Mouse (Mus musculus) midbrain, embryonic 12.5 days (tissue): Measurements from ENCODE around the gene Prpmp5. TPM values are rescaled to one million over a fixed set of nuclear protein-coding genes. Genes with fewer than 3 reads are reported as not detected.
"Not testable (repeated sequence)": the region's sequence is repeated elsewhere in the genome, so short reads cannot be mapped to it uniquely, and the experiment has no call there.

Experiments used
- ATAC-seq: fragments of 200-750 bp; cut with Nextera tagmentation; 2 replicates; pipeline ENCODE4 v1.8.0; 2017; ENCODE audit warnings: low read depth, moderate TSS enrichment, moderate library complexity; ENCODE audit not compliant: low FRiP score
- H3K27ac ChIP-seq: fragments of 300-500 bp; sonication (generic); replicated peaks from 2 replicates; pipeline ENCODE4 v1.5.1; 2016; ENCODE audit warnings: mild to moderate bottlenecking
- H3K27me3 ChIP-seq: fragments of 300-500 bp; sonication (generic); 2 replicates; pipeline ENCODE4 v1.6.1; 2016; ENCODE audit warnings: mild to moderate bottlenecking
- H3K36me3 ChIP-seq: fragments of 300-500 bp; sonication (generic); 2 replicates; pipeline ENCODE4 v1.6.1; 2016
- H3K4me1 ChIP-seq: fragments of 300-500 bp; sonication (generic); 2 replicates; pipeline ENCODE4 v1.6.1; 2016
- H3K4me2 ChIP-seq: fragments of 300-500 bp; sonication (generic); replicated peaks from 2 replicates; pipeline ENCODE4 v1.6.1; 2016; ENCODE audit warnings: mild to moderate bottlenecking, moderate library complexity
- H3K4me3 ChIP-seq: fragments of 300-500 bp; sonication (generic); 2 replicates; pipeline ENCODE4 v1.5.1; 2016; ENCODE audit warnings: mild to moderate bottlenecking
- H3K9ac ChIP-seq: fragments of 300-500 bp; sonication (generic); replicated peaks from 2 replicates; pipeline ENCODE4 v1.6.1; 2016; ENCODE audit warnings: mild to moderate bottlenecking, moderate library complexity
- H3K9me3 ChIP-seq: fragments of 300-500 bp; sonication (generic); 2 replicates; pipeline ENCODE4 v1.6.1; 2016; ENCODE audit warnings: mild to moderate bottlenecking
- WGBS: fragments of 180-500 bp; shearing (Covaris S2); methylation state at CpG from one replicate; pipeline ENCODE4 v1.1.7; 2016; 5-methylcytosine and 5-hydroxymethylcytosine counted together
- polyA plus RNA-seq: library from polyadenylated mRNA; unstranded; fragments of >200 nt; fragmentation: Nextera tagmentation; extraction: Ambion mirVana; gene quantifications from 2 replicates; pipeline ENCODE4 v1.2.1, GENCODE M21; 2016

Gene Prpmp5
- polyA plus RNA-seq = not detected in 2 replicates

- not testable (repeated sequence) for H3K27ac ChIP-seq
These were observed at the start of gene Prpmp5 for GRCm38 (mm10) chr6:132314657-132315056. Gene Prpmp5 (minus strand): TSS chr6:132314757.

GRCm38 (mm10) chr6:132364034-132364433 lies 49.5 kb upstream of the Prpmp5 start, which contains the start of gene Gm8882:
Gene Gm8882 (minus strand): TSS chr6:132364134.
- not testable (repeated sequence) for H3K4me2 ChIP-seq, H3K9me3 ChIP-seq, ATAC-seq, H3K9ac ChIP-seq, H3K36me3 ChIP-seq, H3K4me3 ChIP-seq, H3K4me1 ChIP-seq, H3K27ac ChIP-seq, H3K27me3 ChIP-seq
- WGBS = 79% methylated on average over 1 of the region's 1 CpGs

More at GRCm38 (mm10) chr6:132314657-132315056, at the start of gene Prpmp5:
- H3K9ac ChIP-seq, H3K27me3 ChIP-seq, H3K4me1 ChIP-seq, H3K36me3 ChIP-seq, H3K4me3 ChIP-seq, ATAC-seq, H3K4me2 ChIP-seq, H3K9me3 ChIP-seq: not testable (repeated sequence)

Other genes with a start within 250 kb of the Prpmp5 start
- gene Prb1, start 104.2 kb downstream of the Prpmp5 start, polyA plus RNA-seq = not detected in 2 replicates
- not detected in 2 replicates for gene Gm8882, start 49.4 kb upstream of the Prpmp5 start, polyA plus RNA-seq